Mouse (Mus musculus) liver, adult 2 months (tissue): Measurements from ENCODE around the gene Phlda3.

Experiments
- CTCF ChIP-seq: fragments of 200-500 bp; IDR thresholded peaks from 2 replicates; pipeline ENCODE4 v1.5.1; 2011; ENCODE audit warnings: low read depth, low read length, control low read depth
- POLR2A ChIP-seq: fragments of 200-500 bp; IDR thresholded peaks from 2 replicates; pipeline ENCODE4 v1.6.1; 2011; ENCODE audit warnings: low read length, control low read depth; ENCODE audit not compliant: insufficient read depth; ENCODE audit errors: extremely low read depth

DNA sequence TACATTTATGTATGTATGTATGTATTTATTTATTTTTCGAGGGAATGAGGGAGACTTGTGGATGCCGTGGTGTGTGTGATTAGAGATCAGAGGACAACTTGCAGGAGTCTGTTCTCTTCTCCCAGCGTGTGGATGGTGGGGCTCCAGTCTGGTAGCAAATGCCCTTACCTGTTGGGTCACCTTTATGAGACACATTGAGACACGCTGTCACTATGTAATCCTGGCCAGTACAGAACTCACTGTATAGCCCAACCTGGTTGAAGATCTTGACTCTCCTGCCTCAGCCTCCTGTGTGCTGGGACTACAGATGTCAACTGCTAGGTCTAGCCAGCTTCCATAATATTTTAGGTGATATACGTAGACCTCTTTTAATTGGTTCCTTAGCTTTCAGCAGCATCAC, 4.2 kb upstream of the Phlda3 start:
- no peak for TF ChIP-seq CTCF
- no peak for TF ChIP-seq POLR2A
